Mouse (Mus musculus) stomach, embryonic 15.5 days (tissue): ENCODE measurements at regions not wholly inside any gene's neighbourhood (a gene's known extent, or its start where the extent isn't known, plus 50 kb on each side); places are given as distances from the start of the nearest gene placed in this dataset.

Experiments
- ATAC-seq: fragments of 200-750 bp; cut with Nextera tagmentation; 2 replicates; pipeline ENCODE4 v1.8.0; 2017; ENCODE audit warnings: low read depth, moderate number of reproducible peaks, moderate TSS enrichment; ENCODE audit not compliant: insufficient read depth, low FRiP score
- H3K27ac ChIP-seq: fragments of 300-500 bp; sonication (generic); 2 replicates; pipeline ENCODE4 v1.5.1; 2015; ENCODE audit warnings: mild to moderate bottlenecking, inconsistent platforms
- H3K27me3 ChIP-seq: fragments of 300-500 bp; sonication (generic); replicated peaks from 2 replicates; pipeline ENCODE4 v1.6.1; 2015; ENCODE audit warnings: inconsistent platforms
- H3K36me3 ChIP-seq: fragments of 300-500 bp; sonication (generic); 2 replicates; pipeline ENCODE4 v1.6.1; 2015; ENCODE audit warnings: inconsistent platforms
- H3K4me1 ChIP-seq: fragments of 300-500 bp; sonication (generic); 2 replicates; pipeline ENCODE4 v1.6.1; 2015; ENCODE audit warnings: inconsistent platforms
- H3K4me2 ChIP-seq: fragments of 300-500 bp; sonication (generic); 2 replicates; pipeline ENCODE4 v1.6.1; 2015; ENCODE audit warnings: mild to moderate bottlenecking, inconsistent platforms
- H3K4me3 ChIP-seq: fragments of 300-500 bp; sonication (generic); replicated peaks from 2 replicates; pipeline ENCODE4 v1.5.1; 2015; ENCODE audit warnings: inconsistent platforms
- H3K9ac ChIP-seq: fragments of 300-500 bp; sonication (generic); 2 replicates; pipeline ENCODE4 v1.6.1; 2015; ENCODE audit warnings: inconsistent platforms
- H3K9me3 ChIP-seq: fragments of 300-500 bp; sonication (generic); 2 replicates; pipeline ENCODE4 v1.6.1; 2016; ENCODE audit warnings: inconsistent platforms
- WGBS: fragments of 180-500 bp; shearing (Covaris S2); methylation state at CpG from one replicate; pipeline ENCODE4 v1.1.7; 2015; 5-methylcytosine and 5-hydroxymethylcytosine counted together

GRCm38 (mm10) chr12:50191733-50192612, 456.9 kb downstream of the Prkd1 start:
- Histone ChIP-seq H3K4me1 (no peaks in the 10 kb centered on the region), H3K27ac (no peak overlapping the region), H3K9ac (no peak overlapping the region), H3K9me3 (no peaks in the 10 kb centered on the region), H3K4me2 (no peak overlapping the region), H3K27me3 (no peaks in the 10 kb centered on the region), H3K4me3 (no peak overlapping the region), H3K36me3 (no peaks in the 10 kb centered on the region)
- 45% methylated on average over 11 of the region's 11 CpGs for WGBS
- ATAC-seq: no peak

- H3K9me3 ChIP-seq: no peaks in the 10 kb centered on the region
- no peaks in the 10 kb centered on the region for H3K27me3 ChIP-seq
These were observed 455.4 kb downstream of the Prkd1 start for GRCm38 (mm10) chr12:50193501-50193900.

GRCm38 (mm10) chr12:50194714-50195113, 454.2 kb downstream of the Prkd1 start:
- no peak overlapping the region for H3K27ac ChIP-seq
- no peaks in the 10 kb centered on the region for H3K9me3 ChIP-seq
- no peak for ATAC-seq
- H3K4me2 ChIP-seq: no peak overlapping the region
- H3K9ac ChIP-seq: no peak overlapping the region
- no peaks in the 10 kb centered on the region for H3K4me1 ChIP-seq
- no peaks in the 10 kb centered on the region for H3K36me3 ChIP-seq
- H3K4me3 ChIP-seq: no peak overlapping the region
- no peaks in the 10 kb centered on the region for H3K27me3 ChIP-seq

More at GRCm38 (mm10) chr12:50193501-50193900, 455.4 kb downstream of the Prkd1 start:
- no peak for ATAC-seq
- H3K4me1 ChIP-seq: no peaks in the 10 kb centered on the region
- no peaks in the 10 kb centered on the region for H3K36me3 ChIP-seq
- WGBS: 65% methylated on average over 3 of the region's 3 CpGs
- H3K9ac ChIP-seq: no peak overlapping the region
- no peak overlapping the region for H3K4me3 ChIP-seq
- H3K27ac ChIP-seq: no peak overlapping the region
- H3K4me2 ChIP-seq: no peak overlapping the region

GRCm38 (mm10) chr12:50196339-50196738, 452.6 kb downstream of the Prkd1 start:
- no peak overlapping the region for H3K9ac ChIP-seq
- H3K9me3 ChIP-seq: no peaks in the 10 kb centered on the region
- no peak overlapping the region for H3K27ac ChIP-seq
- no peaks in the 10 kb centered on the region for H3K4me1 ChIP-seq
- WGBS: 72% methylated on average over 2 of the region's 2 CpGs
- ATAC-seq: no peak
- H3K36me3 ChIP-seq: no peaks in the 10 kb centered on the region
- H3K4me2 ChIP-seq: no peak overlapping the region
- H3K4me3 ChIP-seq: no peak overlapping the region
- no peaks in the 10 kb centered on the region for H3K27me3 ChIP-seq

GRCm38 (mm10) chr12:50241139-50241538, 407.8 kb downstream of the Prkd1 start:
- Histone ChIP-seq H3K9me3 (no peaks in the 10 kb centered on the region), H3K4me2 (no peak overlapping the region), H3K4me1 (no peaks in the 10 kb centered on the region), H3K36me3 (no peaks in the 10 kb centered on the region), H3K9ac (no peak overlapping the region), H3K4me3 (no peak overlapping the region), H3K27ac (no peak overlapping the region), H3K27me3 (no peaks in the 10 kb centered on the region)
- 73% methylated on average over 1 of the region's 1 CpGs for WGBS
- ATAC-seq: no peak

GRCm38 (mm10) chr12:50258901-50259300, 390.0 kb downstream of the Prkd1 start:
- ATAC-seq: no peak
- Histone ChIP-seq H3K4me3 (no peak overlapping the region), H3K4me1 (no peaks in the 10 kb centered on the region), H3K27ac (no peak overlapping the region), H3K9me3 (no peaks in the 10 kb centered on the region), H3K9ac (no peak overlapping the region), H3K27me3 (no peaks in the 10 kb centered on the region), H3K4me2 (no peak overlapping the region), H3K36me3 (no peaks in the 10 kb centered on the region)
- WGBS: 73% methylated on average over 4 of the region's 4 CpGs

GRCm38 (mm10) chr12:50261072-50261471, 387.8 kb downstream of the Prkd1 start:
- Histone ChIP-seq H3K36me3 (no peaks in the 10 kb centered on the region), H3K27me3 (no peaks in the 10 kb centered on the region), H3K4me3 (no peak overlapping the region), H3K9me3 (no peaks in the 10 kb centered on the region), H3K4me1 (no peaks in the 10 kb centered on the region), H3K27ac (no peak overlapping the region), H3K4me2 (no peak overlapping the region), H3K9ac (no peak overlapping the region)
- no peak for ATAC-seq
- WGBS: 87% methylated on average over 4 of the region's 4 CpGs

GRCm38 (mm10) chr12:50273239-50273880, 375.5 kb downstream of the Prkd1 start:
- 71% methylated on average over 2 of the region's 2 CpGs for WGBS
- ATAC-seq: peak; percentile 78
- no peak overlapping the region for H3K4me3 ChIP-seq

GRCm38 (mm10) chr12:50281615-50282014, 367.3 kb downstream of the Prkd1 start:
- H3K36me3 ChIP-seq: no peaks in the 10 kb centered on the region
- WGBS: 65% methylated on average over 1 of the region's 1 CpGs
- H3K9me3 ChIP-seq: no peaks in the 10 kb centered on the region
- no peak overlapping the region for H3K4me2 ChIP-seq
- no peaks in the 10 kb centered on the region for H3K4me1 ChIP-seq
- ATAC-seq: no peak
- H3K27ac ChIP-seq: no peak overlapping the region
- no peak overlapping the region for H3K4me3 ChIP-seq
- H3K27me3 ChIP-seq: no peaks in the 10 kb centered on the region
- no peak overlapping the region for H3K9ac ChIP-seq

More at GRCm38 (mm10) chr12:50273239-50273880, 375.5 kb downstream of the Prkd1 start:
- no peak overlapping the region for H3K4me2 ChIP-seq
- no peaks in the 10 kb centered on the region for H3K27me3 ChIP-seq
- H3K9ac ChIP-seq: no peak overlapping the region
- no peaks in the 10 kb centered on the region for H3K36me3 ChIP-seq
- no peaks in the 10 kb centered on the region for H3K4me1 ChIP-seq
- H3K27ac ChIP-seq: no peak overlapping the region
- no peaks in the 10 kb centered on the region for H3K9me3 ChIP-seq
